Mouse (Mus musculus) heart, adult 9 months (tissue): Measurements from ENCODE around the gene Eif3j1.
"Not testable (repeated sequence)": the region's sequence is repeated elsewhere in the genome, so short reads cannot be mapped to it uniquely, and the experiment has no call there.

ENCODE experiments used
- DNase-seq, 2 experiments: peaks; one replicate each; pipeline ENCODE4 v3.0.0; 2022; ENCODE audit warnings: low spot score in 2 of 2

Gene Eif3j1

GRCm38 (mm10) chr2:122027862-122028755 lies at the start of gene Eif3j1:
Gene Eif3j1 (plus strand): TSS chr2:122028546.
- DNase-seq: peak; percentile 89 to 91

- no peak for DNase-seq
These were observed 32.6 kb upstream of the Eif3j1 start for GRCm38 (mm10) chr2:121995738-121996137.

- no peak for DNase-seq
These were observed 19.5 kb upstream of the Eif3j1 start for GRCm38 (mm10) chr2:122008832-122009231.

- no peak for DNase-seq
These were observed 16.9 kb upstream of the Eif3j1 start for GRCm38 (mm10) chr2:122011441-122011840.

- no peak for DNase-seq
These were observed 9.6 kb upstream of the Eif3j1 start for GRCm38 (mm10) chr2:122018705-122019104.

GRCm38 (mm10) chr2:122022284-122022683 lies 6.1 kb upstream of the Eif3j1 start:
- DNase-seq: no peak

- not testable (repeated sequence) for DNase-seq
These were observed 1.3 kb upstream of the Eif3j1 start for GRCm38 (mm10) chr2:122027091-122027490.

- DNase-seq: peak in 1 of 2 experiments; percentile 42
These were observed 682 bp downstream of the Eif3j1 start for GRCm38 (mm10) chr2:122028756-122029700.

GRCm38 (mm10) chr2:122031970-122032369 lies 3.6 kb downstream of the Eif3j1 start:
- no peak for DNase-seq

- DNase-seq: no peak
These were observed 7.7 kb downstream of the Eif3j1 start for GRCm38 (mm10) chr2:122036064-122036463.

GRCm38 (mm10) chr2:122043926-122044325 lies 15.6 kb downstream of the Eif3j1 start:
- no peak for DNase-seq

- DNase-seq: no peak
These were observed 31.2 kb downstream of the Eif3j1 start for GRCm38 (mm10) chr2:122059365-122060115.

- DNase-seq: peak in 1 of 2 experiments; percentile 19
These were observed 37.0 kb downstream of the Eif3j1 start for GRCm38 (mm10) chr2:122065200-122065969.

- DNase-seq: peak in 1 of 2 experiments; percentile 12
These were observed 37.9 kb downstream of the Eif3j1 start for GRCm38 (mm10) chr2:122066241-122066640.

- DNase-seq: no peak
These were observed 41.0 kb downstream of the Eif3j1 start for GRCm38 (mm10) chr2:122069144-122069912.

- peak in 1 of 2 experiments; percentile 56 for DNase-seq
These were observed 41.6 kb downstream of the Eif3j1 start for GRCm38 (mm10) chr2:122069922-122070321.

GRCm38 (mm10) chr2:122081728-122082456 lies 53.5 kb downstream of the Eif3j1 start:
- no peak for DNase-seq

GRCm38 (mm10) chr2:122086446-122086845 lies 58.1 kb downstream of the Eif3j1 start:
- peak; percentile 27 to 61 for DNase-seq

- DNase-seq: no peak
These were observed 65.5 kb downstream of the Eif3j1 start for GRCm38 (mm10) chr2:122093844-122094243.
